Mouse (Mus musculus) ovary, postnatal 14 days (tissue): Measurements from ENCODE around the gene Snx5.

Experiments
- DNase-seq: peaks from one replicate; pipeline ENCODE4 v3.0.0; 2022; ENCODE audit warnings: low spot score

Snx5 gene

DNA sequence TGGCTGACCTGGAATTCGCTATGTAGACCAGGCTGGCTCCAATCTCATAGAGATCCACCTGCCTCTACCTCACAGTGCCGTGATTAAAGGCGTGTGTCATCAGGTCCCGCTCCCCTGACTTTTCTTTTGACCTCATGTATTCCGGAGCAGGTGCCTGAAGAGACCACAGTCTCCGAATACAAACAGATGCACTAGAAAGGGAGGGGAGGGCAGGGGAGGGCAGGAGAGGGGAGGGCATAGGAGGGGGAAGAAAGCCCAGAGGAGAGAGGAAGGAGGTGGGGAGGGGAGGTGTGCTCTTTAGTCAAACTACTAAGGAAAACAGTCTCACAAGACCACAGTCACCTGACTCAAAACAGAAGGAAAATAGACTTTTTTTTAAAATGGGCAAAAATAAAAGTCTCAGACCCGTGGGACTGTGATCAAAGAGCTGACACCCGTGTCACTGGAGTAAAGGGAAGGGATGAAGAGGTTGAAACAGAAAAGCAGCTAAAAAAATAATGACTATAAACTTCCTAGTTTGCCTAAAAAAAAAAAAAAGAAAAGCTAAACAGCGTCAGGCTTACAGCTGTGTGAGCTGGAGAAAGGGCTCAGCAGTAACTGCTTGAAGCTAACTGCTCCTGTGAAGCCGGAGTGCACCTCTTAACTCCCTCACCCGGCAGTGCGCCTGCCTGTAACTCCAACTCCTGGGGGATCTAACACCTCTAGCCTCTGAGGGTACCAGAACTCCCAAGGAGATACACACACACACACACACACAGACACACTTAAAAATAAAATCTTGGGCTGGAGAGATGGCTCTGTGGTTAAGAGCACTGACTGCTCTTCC lies 42.0 kb downstream of the Snx5 start:
- DNase-seq = no peak

DNA sequence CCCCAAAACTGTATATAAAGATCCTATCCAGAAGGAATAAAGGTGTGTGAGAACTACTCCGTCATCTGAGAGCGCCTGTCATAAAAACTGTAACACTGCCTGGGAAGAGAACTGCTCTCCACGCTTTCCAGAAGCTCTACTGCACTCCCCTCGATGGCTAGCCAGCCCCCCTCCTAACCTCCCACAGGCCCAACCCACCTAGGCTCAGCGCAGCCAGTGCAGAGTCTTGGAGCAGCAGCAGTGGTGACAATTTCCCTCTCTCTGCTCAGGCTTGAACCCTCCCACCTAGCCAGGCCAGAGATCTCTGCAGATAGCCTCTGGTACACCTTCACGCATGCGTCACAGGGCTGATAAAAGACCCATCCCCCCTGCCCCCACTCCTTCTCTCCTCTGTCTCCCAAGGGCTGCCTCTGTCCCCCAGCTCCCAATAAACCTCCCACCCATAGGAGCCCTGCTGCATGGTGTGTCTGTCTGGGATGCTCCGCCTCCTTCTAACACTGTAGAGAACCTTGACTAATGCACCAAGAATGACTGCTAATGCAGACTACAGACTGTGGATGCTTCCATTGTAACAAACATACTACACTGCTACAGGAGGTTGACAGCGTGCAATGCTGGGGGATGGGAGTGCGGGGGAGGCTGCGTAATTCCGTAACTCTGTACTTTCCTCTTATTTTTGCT lies 43.7 kb downstream of the Snx5 start:
- no peak for DNase-seq

DNA sequence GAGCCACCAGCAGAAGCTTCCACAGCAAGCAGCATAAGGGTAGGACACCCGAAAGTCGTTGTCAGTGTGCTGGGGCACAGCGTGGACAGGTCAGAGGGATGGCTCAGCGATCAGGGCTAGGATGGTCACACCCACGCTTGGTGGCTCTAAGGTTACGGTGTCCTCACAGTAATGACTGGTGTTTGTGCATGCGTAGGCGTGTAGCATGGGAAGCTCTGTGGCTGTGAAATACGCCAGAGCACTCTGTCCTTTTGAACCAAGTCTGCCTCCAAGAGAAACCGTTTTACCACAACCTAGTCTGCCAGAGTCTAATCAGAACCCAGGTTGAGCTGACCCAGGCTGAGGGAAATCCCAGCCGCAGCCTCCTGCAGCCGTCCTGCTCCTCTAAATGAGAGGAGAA lies 46.4 kb downstream of the Snx5 start:
- no peak for DNase-seq

DNA sequence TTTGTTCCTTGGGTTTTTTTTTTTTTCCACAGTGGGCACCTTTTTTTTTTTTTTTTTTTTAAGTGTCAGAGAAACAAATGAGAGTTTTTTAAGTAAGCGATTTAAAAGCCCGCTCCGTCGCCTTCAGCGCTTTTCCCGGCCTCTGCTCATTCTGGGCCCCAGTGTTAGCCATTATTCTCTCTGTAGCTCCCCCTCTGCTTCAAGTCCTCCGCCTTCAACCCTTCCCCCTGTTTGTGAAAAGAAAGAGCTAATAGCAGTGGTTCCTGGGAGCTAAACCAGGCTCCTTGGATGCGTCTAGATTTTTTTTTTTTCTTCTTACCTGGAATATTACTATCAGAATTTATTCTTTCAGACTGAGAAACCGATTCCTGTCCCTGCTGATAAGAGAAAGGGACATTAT lies 55.1 kb downstream of the Snx5 start:
- no peak for DNase-seq

DNA sequence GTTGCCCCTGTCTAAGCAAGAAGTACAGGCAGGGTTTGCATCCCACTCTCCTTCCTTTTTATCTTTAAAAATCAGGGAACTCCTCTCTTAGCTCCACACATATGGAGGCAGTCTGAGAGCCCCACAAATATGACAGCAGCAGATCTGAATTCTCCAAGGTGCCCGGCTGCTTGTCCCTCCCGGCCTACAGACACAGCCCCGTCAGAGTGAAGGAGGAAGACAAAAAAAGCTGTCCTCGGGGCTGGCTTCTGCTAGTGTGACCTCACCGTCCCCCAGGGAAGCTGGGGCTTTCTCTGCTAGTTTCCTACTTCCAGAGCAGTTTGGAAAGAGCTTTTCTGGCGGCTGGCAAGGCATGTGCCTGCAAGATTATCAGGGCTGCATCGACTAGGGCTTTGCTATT lies 55.5 kb downstream of the Snx5 start:
- DNase-seq = no peak

GRCm38 (mm10) chr2:144214508-144215185 lies 56.1 kb downstream of the Snx5 start:
- DNase-seq = no peak

DNA sequence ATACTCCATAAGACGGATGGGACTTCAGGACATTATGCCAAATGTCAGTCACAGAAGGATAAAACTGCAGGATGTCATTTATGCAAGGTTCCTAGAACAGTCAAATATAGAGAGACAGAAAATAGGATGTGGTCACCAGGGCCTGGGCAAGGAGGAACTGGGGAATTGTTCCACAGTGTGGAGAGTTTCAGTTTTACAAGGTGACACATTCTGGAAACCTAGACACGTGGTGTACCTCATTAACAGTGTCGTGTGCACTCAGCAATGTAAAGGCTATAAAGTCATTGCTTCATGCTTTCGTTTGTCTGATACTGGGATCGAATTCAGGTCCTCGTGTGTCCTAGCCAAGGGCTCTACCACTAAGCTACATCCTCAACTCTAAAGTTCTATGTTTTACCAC lies 56.9 kb downstream of the Snx5 start:
- no peak for DNase-seq

GRCm38 (mm10) chr2:144209425-144209824 lies 61.3 kb downstream of the Snx5 start:
- no peak for DNase-seq

DNA sequence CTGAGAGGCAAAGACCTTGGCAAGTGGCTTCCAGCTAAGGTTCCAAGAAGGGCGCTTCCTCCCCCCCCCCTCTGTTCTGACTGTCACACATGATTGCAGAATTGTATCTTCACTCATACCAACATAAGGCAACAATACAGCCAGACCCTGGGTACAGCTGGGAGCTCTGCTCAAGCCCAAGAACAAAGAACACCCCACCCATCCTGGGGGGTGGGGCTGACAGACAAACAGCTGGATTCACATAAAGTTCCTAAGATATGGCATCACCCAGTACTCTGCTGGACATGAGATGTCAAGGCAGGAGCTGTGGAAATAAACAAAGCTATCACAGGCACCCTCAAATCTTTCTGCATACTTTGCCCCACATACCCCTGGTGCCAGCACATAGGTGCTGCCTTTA lies 63.3 kb downstream of the Snx5 start:
- no peak for DNase-seq

DNA sequence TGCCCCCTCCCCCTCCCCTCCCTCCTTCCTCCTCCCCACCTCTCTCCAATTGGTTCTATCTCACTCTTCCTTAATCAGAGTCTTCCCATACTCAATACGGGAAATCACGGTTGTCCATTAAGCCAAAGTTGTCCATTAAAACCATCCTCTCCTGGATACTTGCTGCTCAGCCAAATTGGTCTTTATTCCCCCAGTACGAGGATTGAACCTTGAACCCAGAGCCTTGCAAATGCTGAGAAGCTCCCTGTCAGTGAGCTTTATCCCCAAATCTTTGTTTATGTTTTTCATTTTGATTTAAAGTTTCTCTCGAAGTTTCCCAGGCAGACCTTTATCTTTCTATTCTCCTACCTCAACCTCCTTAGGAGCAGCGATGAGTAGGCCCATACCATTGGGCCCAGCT lies 67.7 kb downstream of the Snx5 start:
- no peak for DNase-seq

GRCm38 (mm10) chr2:144202567-144202966 lies 68.1 kb downstream of the Snx5 start:
- DNase-seq = no peak

GRCm38 (mm10) chr2:144202151-144202550 lies 68.6 kb downstream of the Snx5 start:
- no peak for DNase-seq
